Mouse (Mus musculus) effector memory CD4-positive, alpha-beta T cell, adult 7 months (primary cell): ENCODE measurements around the gene 4933430I17Rik. TPM values are rescaled to one million over a fixed set of nuclear protein-coding genes. Genes with fewer than 3 reads are reported as not detected.

Experiments used
- polyA plus RNA-seq: library from polyadenylated mRNA; unstranded; fragments of 100-300 nt; shearing (Covaris generic); gene quantifications from one replicate; pipeline ENCODE4 v1.2.1, GENCODE M21; 2017

Gene 4933430I17Rik
- polyA plus RNA-seq: not detected

GRCm38 (mm10) chr4:62524651-62525488 is at the start of gene 4933430I17Rik, which contains the start of gene Pole3:
TSS of gene 4933430I17Rik (plus strand) at chr4:62525369.
TSS of gene Pole3 (minus strand) at chr4:62525068.

GRCm38 (mm10) chr4:62479937-62480708 is 45.0 kb upstream of the 4933430I17Rik start, which contains the start of gene Bspry:
TSS of gene Bspry (plus strand) at chr4:62480053.

GRCm38 (mm10) chr4:62503374-62503970 is 21.7 kb upstream of the 4933430I17Rik start, which contains the start of gene Hdhd3:
TSS of gene Hdhd3 (minus strand) at chr4:62503467.

GRCm38 (mm10) chr4:62519849-62520233 is 5.3 kb upstream of the 4933430I17Rik start, which contains the start of gene Alad:
TSS of gene Alad (minus strand) at chr4:62519918.

GRCm38 (mm10) chr4:62559797-62560329 is 34.7 kb downstream of the 4933430I17Rik start, which contains the start of gene Rgs3:
TSS of gene Rgs3 (plus strand) at chr4:62559847.

Other genes starting within 250 kb of the 4933430I17Rik start
- 43.9 TPM for gene Fkbp15, start 164.8 kb upstream of the 4933430I17Rik start, polyA plus RNA-seq
- gene Slc31a1, start 164.6 kb upstream of the 4933430I17Rik start, polyA plus RNA-seq: 17.0 TPM
- gene Cdc26, start 116.7 kb upstream of the 4933430I17Rik start, polyA plus RNA-seq: 43.4 TPM
- gene Prpf4, start 116.6 kb upstream of the 4933430I17Rik start, polyA plus RNA-seq: 25.6 TPM
- gene Rnf183, start 90.1 kb upstream of the 4933430I17Rik start, polyA plus RNA-seq: not detected
- gene Wdr31, start 54.5 kb upstream of the 4933430I17Rik start, polyA plus RNA-seq: 0.83 TPM
- 22.3 TPM for gene Bspry, start 45.3 kb upstream of the 4933430I17Rik start, polyA plus RNA-seq
- gene Hdhd3, start 21.9 kb upstream of the 4933430I17Rik start, polyA plus RNA-seq: not detected
- 26.2 TPM for gene Alad, start 5.5 kb upstream of the 4933430I17Rik start, polyA plus RNA-seq
- gene Pole3, start 301 bp upstream of the 4933430I17Rik start, polyA plus RNA-seq: 13.1 TPM
- gene Rgs3, start 34.5 kb downstream of the 4933430I17Rik start, polyA plus RNA-seq: 65.8 TPM